Mouse (Mus musculus): ENCODE data around the gene Dock11. TPM values are rescaled to one million over a fixed set of nuclear protein-coding genes. Genes with fewer than 3 reads are reported as not detected.
A peak's percentile ranks its signal among the peaks of the same experiment; 100 is the strongest.

Gene Dock11
- polyA plus RNA-seq (2015; fragmentation: Nextera tagmentation; extraction: Ambion mirVana) = 15.8 and 17.3 TPM in 2 replicates

- peak; percentile 74 for DNase-seq (ENCODE audit: low spot score)
These were observed at the start of gene Dock11 for GRCm38 (mm10) chrX:35888087-35888895. Gene Dock11 (plus strand): TSS chrX:35888832.

- peak; percentile 21 for DNase-seq (ENCODE audit: low spot score)
These were observed 8.9 kb upstream of the Dock11 start for GRCm38 (mm10) chrX:35879703-35880102.

GRCm38 (mm10) chrX:35888945-35889799 is 540 bp downstream of the Dock11 start:
- peak; percentile 57 for DNase-seq (ENCODE audit: low spot score)

DNA sequence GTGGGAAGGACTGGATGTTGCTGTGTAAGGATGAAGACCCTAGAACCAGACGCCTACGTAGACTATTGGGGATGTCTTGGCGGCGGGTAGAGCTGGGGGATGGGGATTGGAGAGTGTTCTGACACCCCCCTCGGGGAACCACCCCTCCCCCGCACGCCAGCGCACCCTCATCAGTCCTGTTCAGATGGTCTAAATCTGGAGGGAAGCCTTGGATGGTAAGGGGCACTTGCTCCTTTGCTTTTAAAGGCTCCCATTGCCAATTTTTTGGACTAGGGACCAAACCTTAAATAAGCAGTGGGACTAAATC is 1.1 kb downstream of the Dock11 start:
- DNase-seq (ENCODE audit: low spot score) = no peak

GRCm38 (mm10) chrX:35891534-35892125 is 3.0 kb downstream of the Dock11 start:
- no peak for DNase-seq (ENCODE audit: low spot score)

DNA sequence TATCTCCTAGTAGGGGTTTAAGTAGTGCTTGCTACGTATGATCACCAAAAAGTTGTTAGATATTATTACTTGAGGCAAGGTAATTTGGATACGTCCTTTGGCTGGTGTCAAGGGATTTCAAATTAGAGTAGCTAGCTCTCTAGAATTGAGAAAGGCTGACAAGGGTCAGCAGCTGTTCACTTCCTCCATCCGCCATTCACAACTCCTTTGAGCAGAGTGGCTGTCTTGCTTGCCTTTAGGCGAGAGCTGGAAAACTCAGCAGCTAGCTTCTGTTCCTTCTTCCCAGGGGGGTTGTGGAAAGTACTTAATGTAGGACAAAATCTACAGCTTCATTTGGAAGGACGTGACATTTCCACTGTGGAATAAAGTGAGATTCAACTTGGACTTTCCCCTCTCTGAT is 3.7 kb downstream of the Dock11 start:
- DNase-seq (ENCODE audit: low spot score) = no peak

GRCm38 (mm10) chrX:35897648-35898500 is 9.2 kb downstream of the Dock11 start:
- peak; percentile 32 for DNase-seq (ENCODE audit: low spot score)

DNA sequence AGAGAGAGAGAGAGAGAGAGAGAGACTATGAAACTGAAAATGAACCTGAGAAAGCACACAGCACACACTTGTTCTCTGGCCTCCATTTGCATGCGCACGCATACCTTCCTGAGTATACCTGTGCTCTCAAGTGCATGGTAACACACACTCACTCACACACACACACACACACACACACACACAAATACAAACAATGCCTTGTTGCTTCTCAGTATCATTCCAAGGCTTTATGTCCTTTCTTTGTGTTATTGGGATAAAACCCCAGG is 9.8 kb downstream of the Dock11 start:
- DNase-seq (ENCODE audit: low spot score) = no peak

DNA sequence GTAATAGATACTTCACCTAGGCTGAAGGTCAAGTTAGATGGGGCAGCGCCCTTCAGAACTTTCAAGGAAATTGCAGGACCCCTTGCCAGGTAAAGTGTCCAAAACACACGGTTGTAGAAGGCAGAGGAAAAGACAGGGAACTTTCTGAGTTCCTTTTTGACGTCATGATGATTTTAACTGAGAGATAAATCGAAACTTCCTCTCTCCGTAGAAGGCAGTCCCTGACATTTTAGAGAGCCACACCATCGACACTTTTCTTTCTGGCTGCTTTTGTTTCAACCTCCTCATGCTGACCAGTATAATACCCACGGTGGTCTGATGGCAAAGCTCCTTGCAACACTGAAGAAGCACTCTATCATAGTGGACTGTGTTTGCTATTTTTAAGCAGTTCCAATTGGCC is 15.7 kb downstream of the Dock11 start:
- no peak for DNase-seq (ENCODE audit: low spot score)

DNA sequence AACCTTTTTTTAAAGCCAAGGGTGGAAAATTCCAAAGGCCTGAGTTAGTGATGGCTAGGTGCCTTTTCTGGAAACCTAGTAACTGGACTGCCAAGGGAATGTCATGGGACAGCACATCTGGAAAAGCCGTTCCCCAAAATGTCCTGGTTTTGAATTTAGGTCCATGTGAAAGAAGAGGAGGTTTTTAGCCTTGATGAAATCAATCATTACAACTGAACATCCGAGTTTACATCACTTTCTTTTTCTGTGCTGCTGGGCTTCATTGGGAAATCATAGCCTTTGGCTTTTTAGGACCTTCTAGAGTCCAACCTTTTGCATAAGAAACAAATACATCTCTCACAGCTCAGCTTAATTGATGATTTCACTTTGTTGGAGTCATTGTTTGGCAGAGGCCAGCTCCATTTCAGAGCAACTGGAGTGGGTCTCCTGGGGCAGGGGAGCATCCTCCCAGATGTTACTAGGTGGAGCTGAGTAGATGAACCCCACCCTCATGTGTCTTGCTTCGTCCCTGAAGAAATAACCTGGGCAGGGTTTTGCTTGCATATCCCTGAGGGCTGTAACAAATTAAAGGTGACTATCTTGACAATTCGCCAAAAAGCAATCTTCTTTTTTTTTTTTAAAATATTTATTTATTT is 18.2 kb downstream of the Dock11 start:
- DNase-seq (ENCODE audit: low spot score) = no peak

- no peak for DNase-seq (ENCODE audit: low spot score)
These were observed 30.9 kb downstream of the Dock11 start for GRCm38 (mm10) chrX:35919558-35919957.

- no peak for DNase-seq (ENCODE audit: low spot score)
These were observed 31.5 kb downstream of the Dock11 start for GRCm38 (mm10) chrX:35920096-35920607.

DNA sequence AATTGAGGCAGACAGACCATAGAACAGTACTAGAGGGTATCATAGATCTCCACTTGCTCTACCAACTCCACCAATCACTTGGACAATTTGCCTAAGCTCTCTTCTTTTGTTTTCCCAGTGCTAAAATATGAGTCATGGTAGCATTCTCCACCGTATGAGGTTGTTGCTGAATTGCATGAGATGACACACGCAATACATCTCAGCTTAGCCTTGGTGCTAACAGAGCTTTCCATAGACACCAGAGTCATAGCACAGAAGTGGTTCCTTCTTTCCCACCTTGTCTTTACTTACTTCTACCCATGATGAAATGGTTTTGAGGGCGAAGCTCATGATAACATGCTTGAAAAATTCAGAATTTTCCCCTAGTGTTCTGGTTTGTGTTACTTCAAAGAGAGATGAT is 33.3 kb downstream of the Dock11 start:
- no peak for DNase-seq (ENCODE audit: low spot score)

GRCm38 (mm10) chrX:35924705-35925264 is 36.2 kb downstream of the Dock11 start:
- peak; percentile 12 for DNase-seq (ENCODE audit: low spot score)

GRCm38 (mm10) chrX:35930094-35930933 is 41.7 kb downstream of the Dock11 start:
- DNase-seq (ENCODE audit: low spot score) = no peak

DNA sequence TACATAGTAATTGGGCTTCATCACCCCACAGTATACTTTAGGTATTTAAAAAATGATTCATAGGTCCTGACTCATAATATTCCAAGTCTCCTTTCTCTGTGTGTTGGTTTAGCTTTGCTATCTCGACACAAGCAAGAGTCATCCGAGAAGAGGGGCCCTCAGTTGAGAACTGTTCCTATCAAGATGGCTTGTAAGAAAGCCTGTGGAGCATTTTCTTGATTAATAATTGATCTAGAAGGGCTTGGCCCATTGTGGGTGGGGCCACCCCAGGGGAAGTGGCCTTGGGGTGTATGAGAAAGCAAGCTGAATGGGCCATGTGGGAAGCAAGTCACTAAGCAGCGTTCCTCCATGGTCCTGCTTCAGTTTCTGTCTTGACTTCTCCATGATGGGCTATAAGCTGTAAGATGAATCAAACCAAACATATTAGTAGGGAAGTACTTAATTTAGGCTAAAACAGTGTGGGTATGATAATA is 42.3 kb downstream of the Dock11 start:
- DNase-seq (ENCODE audit: low spot score) = no peak

GRCm38 (mm10) chrX:35931945-35932344 is 43.3 kb downstream of the Dock11 start:
- DNase-seq (ENCODE audit: low spot score) = no peak

DNA sequence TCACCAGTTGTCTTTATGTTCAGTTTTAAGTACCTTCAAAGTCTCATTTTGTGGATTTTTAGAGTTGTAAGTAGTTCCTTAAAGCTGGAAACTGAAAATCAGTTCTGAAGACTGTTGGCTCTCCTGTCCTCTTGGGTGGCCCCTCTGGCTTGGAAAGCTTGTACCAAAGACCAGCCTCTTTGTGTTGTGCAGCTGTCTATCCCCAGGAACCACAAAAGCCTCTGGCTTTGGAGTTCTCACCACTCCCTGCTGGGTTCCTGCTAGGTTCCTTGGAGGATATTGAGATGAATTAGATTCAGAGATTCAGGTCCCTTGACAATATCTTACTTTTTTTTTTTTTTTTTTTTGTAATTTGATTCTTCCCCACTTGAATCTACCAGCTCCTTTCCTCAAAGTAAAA is 44.3 kb downstream of the Dock11 start:
- no peak for DNase-seq (ENCODE audit: low spot score)

DNA sequence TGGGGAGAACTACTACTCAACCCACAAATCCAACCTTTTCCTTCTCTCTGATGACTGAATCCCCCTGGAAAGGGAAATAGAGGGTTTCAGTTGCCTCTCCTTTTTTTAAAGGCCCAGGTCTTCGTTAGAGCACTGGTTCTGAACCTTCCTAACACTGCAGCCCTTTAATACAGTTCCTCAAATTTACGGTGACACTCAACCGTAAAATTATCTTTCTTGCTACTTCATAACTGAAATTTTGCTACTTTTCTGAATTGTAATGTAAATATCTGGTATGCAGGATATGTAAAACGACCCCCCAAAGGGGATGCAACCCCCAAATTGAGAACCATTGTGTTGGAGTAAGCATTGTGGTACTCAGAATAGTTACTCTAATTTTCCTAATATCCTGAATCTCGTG is 49.5 kb downstream of the Dock11 start:
- no peak for DNase-seq (ENCODE audit: low spot score)
